Mouse (Mus musculus) liver, adult 2 months (tissue): ENCODE data around the gene Plpp1. TPM values are rescaled to one million over a fixed set of nuclear protein-coding genes. Genes with fewer than 3 reads are reported as not detected.

Source experiments
- DNase-seq: peaks from one replicate; pipeline ENCODE4 v3.0.0-alpha.2; 2011; ENCODE audit warnings: low read depth, low spot score; ENCODE audit errors: extremely low read depth
- H3K27ac ChIP-seq: fragments of 200-500 bp; replicated peaks from 2 replicates; pipeline ENCODE4 v1.5.1; 2012; ENCODE audit warnings: low read depth, mild to moderate bottlenecking, control low read depth, inconsistent platforms, low read length; ENCODE audit not compliant: insufficient read depth
- H3K27me3 ChIP-seq: fragments of 200-500 bp; 2 replicates; pipeline ENCODE4 v1.6.1; 2012; ENCODE audit warnings: mild to moderate bottlenecking, moderate library complexity, low read length, inconsistent platforms; ENCODE audit not compliant: control insufficient read depth, insufficient read depth
- H3K36me3 ChIP-seq: fragments of 200-500 bp; 2 replicates; pipeline ENCODE4 v1.6.1; 2012; ENCODE audit warnings: low read length, inconsistent platforms; ENCODE audit not compliant: control insufficient read depth, insufficient read depth
- H3K4me1 ChIP-seq: fragments of 200-500 bp; 2 replicates; pipeline ENCODE4 v1.6.1; 2011; ENCODE audit warnings: low read length; ENCODE audit not compliant: control insufficient read depth, insufficient read depth
- H3K4me3 ChIP-seq: fragments of 200-500 bp; 2 replicates; pipeline ENCODE4 v1.5.1; 2011; ENCODE audit warnings: low read depth, mild to moderate bottlenecking, control low read depth, low read length, moderate library complexity; ENCODE audit not compliant: insufficient read depth
- H3K79me2 ChIP-seq: fragments of 200-500 bp; 2 replicates; pipeline ENCODE4 v1.6.1; 2012; ENCODE audit warnings: inconsistent platforms, mild to moderate bottlenecking, low read length, moderate library complexity; ENCODE audit not compliant: control insufficient read depth, insufficient read depth
- H3K9ac ChIP-seq: fragments of 200-500 bp; 2 replicates; pipeline ENCODE4 v1.6.1; 2012; ENCODE audit warnings: low read depth, mild to moderate bottlenecking, control low read depth, inconsistent platforms, low read length
- CTCF ChIP-seq: fragments of 200-500 bp; IDR thresholded peaks from 2 replicates; pipeline ENCODE4 v1.5.1; 2011; ENCODE audit warnings: low read depth, low read length, control low read depth
- POLR2A ChIP-seq: fragments of 200-500 bp; IDR thresholded peaks from 2 replicates; pipeline ENCODE4 v1.6.1; 2011; ENCODE audit warnings: low read length, control low read depth; ENCODE audit not compliant: insufficient read depth; ENCODE audit errors: extremely low read depth
- WGBS: fragments of 180-500 bp; shearing (Covaris S2); methylation state at CpG from one replicate; pipeline ENCODE4 v1.1.7; 2018; 5-methylcytosine and 5-hydroxymethylcytosine counted together
- polyA plus RNA-seq: library from polyadenylated mRNA; depleted of rRNA; stranded (reverse); fragments of >200 nt; gene quantifications from 2 replicates; pipeline ENCODE4 v1.2.3, GENCODE M21; 2012
- total RNA-seq: library from RNA; depleted of rRNA; stranded (reverse); fragments of >200 nt; gene quantifications from 2 replicates; pipeline ENCODE4 v1.2.3, GENCODE M21; 2014

The Plpp1 gene
- total and polyA plus RNA-seq, 2 experiments = 13.4 to 24.3 TPM

DNA sequence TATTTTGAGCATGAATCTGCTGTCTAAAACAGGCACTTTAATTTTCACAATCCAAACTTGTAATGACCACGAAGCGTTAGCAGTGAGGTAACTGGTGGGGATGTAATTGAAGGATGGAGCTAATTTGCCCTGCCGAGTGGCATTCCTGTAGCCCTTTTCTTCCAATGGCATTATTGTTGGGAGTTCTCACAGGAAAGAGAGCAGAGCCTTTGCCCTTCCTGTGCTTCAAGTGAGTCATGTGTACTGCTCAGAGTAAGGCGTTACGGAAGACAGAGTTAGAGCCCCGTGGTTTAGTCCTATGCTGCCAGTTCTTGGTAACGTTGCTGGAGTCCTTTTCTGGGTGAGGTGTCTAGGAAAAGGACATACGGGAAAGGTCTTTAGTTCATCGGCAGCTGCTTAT is 10.2 kb downstream of the Plpp1 start:
- 0 out of 2 replicates have a peak overlapping the region, but pooled peaks have one; percentile 21 for H3K27ac ChIP-seq
- no peak for DNase-seq
- no peak for TF ChIP-seq CTCF
- no peak for TF ChIP-seq POLR2A
- 67% methylated on average over 9 of the region's 9 CpGs for WGBS
- H3K27me3 ChIP-seq = no peaks in the 10 kb centered on the region
- peaks cover 2% of the 10 kb centered on the region; the same call in 1 of the 2 replicates for H3K4me1 ChIP-seq
- H3K4me3 ChIP-seq = no peak overlapping the region
- peaks cover 6% of the 10 kb centered on the region for H3K36me3 ChIP-seq
- H3K9ac ChIP-seq = no peak overlapping the region
- H3K79me2 ChIP-seq = no peaks in the 10 kb centered on the region; the same call in 1 of the 2 replicates

DNA sequence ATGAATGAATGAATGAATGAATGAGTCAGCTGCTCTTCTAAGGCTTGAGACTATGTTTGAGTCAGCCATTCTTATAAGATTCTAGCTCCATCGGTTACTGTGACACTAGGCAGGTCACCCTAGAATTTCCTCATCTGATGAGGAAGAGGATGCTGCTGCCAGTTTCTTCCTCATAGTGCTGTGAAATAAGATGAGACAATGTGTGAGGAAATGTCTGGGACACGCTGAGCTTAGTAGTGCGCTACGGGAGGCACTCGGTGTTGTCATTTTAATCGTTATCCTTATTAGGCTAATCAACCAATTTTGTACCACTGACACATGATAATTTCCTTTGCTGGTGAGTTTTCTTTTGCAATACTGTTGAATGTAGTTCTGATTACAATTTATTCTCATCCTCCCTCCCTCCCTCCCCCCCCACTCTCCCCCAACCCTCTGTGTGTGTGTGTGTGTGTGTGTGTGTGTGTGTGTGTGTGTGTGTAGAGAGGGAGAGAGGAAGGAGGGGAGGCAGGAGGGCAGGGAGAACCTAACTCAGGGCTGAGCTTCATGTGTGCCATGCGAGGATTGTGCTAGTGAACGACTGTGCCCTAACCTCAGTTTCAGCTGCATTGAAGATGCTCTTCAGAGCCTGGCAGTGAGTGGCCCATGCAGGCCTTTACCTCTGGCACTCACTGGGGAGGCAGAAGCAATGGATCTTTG is 11.3 kb downstream of the Plpp1 start:
- Histone ChIP-seq H3K9ac (no peak overlapping the region), H3K27me3 (no peaks in the 10 kb centered on the region), H3K36me3 (no peaks in the 10 kb centered on the region), H3K4me3 (no peak overlapping the region), H3K4me1 (no peaks in the 10 kb centered on the region), H3K79me2 (no peaks in the 10 kb centered on the region; the same call in 1 of the 2 replicates), H3K27ac (no peak overlapping the region)
- TF ChIP-seq POLR2A = no peak
- no peak for TF ChIP-seq CTCF
- DNase-seq = peak; percentile 9
- 78% methylated on average over 8 of the region's 8 CpGs for WGBS

DNA sequence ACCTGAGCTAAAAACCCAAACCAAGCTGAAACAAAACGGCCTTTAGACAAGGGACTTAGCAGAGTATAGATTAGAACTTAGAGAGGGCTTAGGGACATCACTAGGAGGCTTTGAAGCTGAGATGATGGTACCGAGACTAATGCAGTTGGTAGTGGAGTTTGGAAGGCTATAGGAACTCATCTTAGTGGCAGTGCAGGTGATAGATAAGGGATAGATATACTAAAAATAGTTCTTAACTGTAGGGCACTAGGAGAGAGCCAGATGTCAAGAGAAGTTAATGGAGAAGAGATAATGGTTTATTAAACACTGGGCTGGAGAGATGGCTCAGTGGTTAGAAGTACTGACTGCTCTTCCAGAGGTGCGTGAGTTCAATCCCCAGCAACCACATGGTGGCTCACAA is 15.4 kb downstream of the Plpp1 start:
- H3K4me3 ChIP-seq = no peak overlapping the region
- no peak for TF ChIP-seq CTCF
- no peak for TF ChIP-seq POLR2A
- H3K27ac ChIP-seq = no peak overlapping the region
- H3K9ac ChIP-seq = no peak overlapping the region
- no peaks in the 10 kb centered on the region for H3K27me3 ChIP-seq
- no peaks in the 10 kb centered on the region; the same call in 1 of the 2 replicates for H3K4me1 ChIP-seq
- DNase-seq = no peak
- peaks cover 2% of the 10 kb centered on the region; the same call in 1 of the 2 replicates for H3K79me2 ChIP-seq
- 87% methylated on average over 3 of the region's 3 CpGs for WGBS
- H3K36me3 ChIP-seq = no peaks in the 10 kb centered on the region

DNA sequence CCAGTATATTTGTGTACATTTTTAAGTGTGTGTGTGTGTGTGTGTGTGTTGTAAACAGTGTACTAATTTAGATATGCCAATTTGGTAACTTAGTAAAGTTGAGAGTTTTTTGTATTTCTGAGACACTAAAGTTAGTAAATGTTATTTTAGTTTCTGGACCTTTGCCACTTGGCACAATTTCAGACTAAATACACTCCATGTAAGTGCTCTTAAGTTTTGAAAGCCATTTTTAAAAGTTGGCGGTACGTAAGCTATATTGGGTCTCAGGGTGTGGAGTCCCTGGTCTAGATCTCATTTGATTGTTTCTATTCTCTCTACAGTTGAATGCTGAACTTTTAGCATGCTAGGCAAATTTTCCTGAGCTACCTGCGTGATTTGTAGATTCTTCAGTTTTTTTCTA is 17.5 kb downstream of the Plpp1 start:
- Histone ChIP-seq H3K4me3 (no peak overlapping the region), H3K36me3 (no peaks in the 10 kb centered on the region), H3K9ac (no peak overlapping the region), H3K4me1 (no peaks in the 10 kb centered on the region; the same call in 1 of the 2 replicates), H3K79me2 (peaks cover 2% of the 10 kb centered on the region; the same call in 1 of the 2 replicates), H3K27ac (no peak overlapping the region), H3K27me3 (no peaks in the 10 kb centered on the region)
- WGBS = 75% methylated on average over 3 of the region's 3 CpGs
- no peak for DNase-seq
- no peak for TF ChIP-seq CTCF
- TF ChIP-seq POLR2A = no peak

DNA sequence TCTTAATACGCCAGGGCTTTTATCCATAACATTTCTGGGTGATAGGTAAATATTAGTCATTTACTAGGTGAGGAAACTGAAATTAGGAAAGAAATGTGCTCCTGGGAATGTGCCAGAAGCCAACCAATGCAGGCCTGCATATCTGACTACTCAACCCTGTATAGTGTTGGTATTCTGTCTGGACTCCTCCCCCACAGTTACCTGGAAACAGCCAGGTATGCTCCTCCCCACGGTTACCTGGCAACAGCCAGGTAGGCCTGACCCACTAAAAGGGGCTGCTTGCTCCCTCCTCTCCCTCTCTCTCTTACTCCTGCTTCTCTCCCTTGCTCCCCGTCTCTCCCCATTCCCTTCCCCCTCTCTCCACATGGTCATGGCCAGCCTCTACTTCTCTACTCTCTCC is 21.8 kb downstream of the Plpp1 start:
- no peaks in the 10 kb centered on the region for H3K36me3 ChIP-seq
- 79% methylated on average over 3 of the region's 3 CpGs for WGBS
- no peaks in the 10 kb centered on the region; the same call in 1 of the 2 replicates for H3K4me1 ChIP-seq
- H3K4me3 ChIP-seq = no peak overlapping the region
- no peaks in the 10 kb centered on the region for H3K27me3 ChIP-seq
- no peak for TF ChIP-seq POLR2A
- no peak for TF ChIP-seq CTCF
- no peak for DNase-seq
- H3K27ac ChIP-seq = no peak overlapping the region
- no peak overlapping the region for H3K9ac ChIP-seq
- H3K79me2 ChIP-seq = peaks cover 2% of the 10 kb centered on the region; the same call in 1 of the 2 replicates

DNA sequence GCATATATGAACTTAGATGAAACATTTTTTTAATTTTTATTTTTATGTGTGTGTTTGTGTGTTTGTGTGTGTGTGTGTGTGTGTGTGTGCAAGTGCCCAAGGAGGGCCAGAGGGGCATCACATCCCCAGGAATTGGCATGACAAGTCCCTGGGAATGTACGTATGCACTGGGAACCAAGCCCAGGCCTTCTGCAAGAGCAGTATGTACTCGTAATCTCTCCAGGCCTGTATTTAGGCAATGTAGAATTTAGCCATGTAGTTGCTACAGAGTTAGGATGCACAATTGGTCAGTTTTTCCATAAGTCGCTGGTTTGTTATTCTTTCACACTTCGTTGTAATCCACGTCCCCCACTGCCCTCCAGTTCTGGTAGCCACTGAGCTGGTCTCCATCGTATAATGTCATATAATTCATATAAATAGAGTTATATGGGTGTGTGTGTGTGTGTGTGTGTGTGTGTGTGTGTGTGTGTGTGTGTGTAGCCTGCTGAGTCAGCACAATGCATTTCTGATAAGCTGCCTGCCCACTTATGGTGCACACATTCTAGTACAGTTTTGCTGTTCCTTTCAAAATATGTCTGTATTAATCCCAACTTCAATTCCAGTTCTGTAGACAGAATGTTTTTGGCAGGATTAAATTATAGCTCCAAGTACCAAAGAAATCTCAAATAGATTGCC is 22.8 kb downstream of the Plpp1 start:
- no peak overlapping the region for H3K9ac ChIP-seq
- H3K27me3 ChIP-seq = no peaks in the 10 kb centered on the region
- TF ChIP-seq CTCF = no peak
- no peak for TF ChIP-seq POLR2A
- no peak overlapping the region for H3K27ac ChIP-seq
- H3K79me2 ChIP-seq = peaks cover 2% of the 10 kb centered on the region; the same call in 1 of the 2 replicates
- no peaks in the 10 kb centered on the region for H3K4me1 ChIP-seq
- no peak for DNase-seq
- WGBS = 77% methylated on average over 6 of the region's 6 CpGs
- no peaks in the 10 kb centered on the region for H3K36me3 ChIP-seq
- H3K4me3 ChIP-seq = no peak overlapping the region
